Mouse (Mus musculus) neural tube, embryonic 11.5 days (tissue): Measurements from ENCODE around the gene Fam124a. TPM values are rescaled to one million over a fixed set of nuclear protein-coding genes. Genes with fewer than 3 reads are reported as not detected.

Source experiments
- ATAC-seq: fragments of 200-750 bp; cut with Nextera tagmentation; 2 replicates; pipeline ENCODE4 v1.8.0; 2017; ENCODE audit warnings: moderate number of reproducible peaks, mild to moderate bottlenecking, moderate TSS enrichment, moderate library complexity; ENCODE audit not compliant: insufficient read depth, low FRiP score, low TSS enrichment
- DNase-seq: peaks from one replicate; pipeline ENCODE4 v3.0.0-alpha.2; 2015; ENCODE audit warnings: low spot score
- H3K27ac ChIP-seq: fragments of 300-500 bp; sonication (generic); 2 replicates; pipeline ENCODE4 v1.5.1; 2014; ENCODE audit warnings: low read depth, mild to moderate bottlenecking, low read length
- H3K27me3 ChIP-seq: fragments of 300-500 bp; sonication (generic); 2 replicates; pipeline ENCODE4 v1.6.1; 2014; ENCODE audit warnings: mild to moderate bottlenecking, low read length, mixed read lengths; ENCODE audit not compliant: control insufficient read depth, insufficient read depth
- H3K36me3 ChIP-seq: fragments of 300-500 bp; sonication (generic); 2 replicates; pipeline ENCODE4 v1.6.1; 2014; ENCODE audit warnings: mild to moderate bottlenecking, low read length, moderate library complexity, mixed read lengths; ENCODE audit not compliant: control insufficient read depth, insufficient read depth
- H3K4me1 ChIP-seq: fragments of 300-500 bp; sonication (generic); 2 replicates; pipeline ENCODE4 v1.6.1; 2014; ENCODE audit warnings: low read length, mixed read lengths; ENCODE audit not compliant: control insufficient read depth, insufficient read depth
- H3K4me2 ChIP-seq: fragments of 300-500 bp; sonication (generic); 2 replicates; pipeline ENCODE4 v1.6.1; 2014; ENCODE audit warnings: low read depth, mild to moderate bottlenecking, moderate library complexity
- H3K4me3 ChIP-seq: fragments of 300-500 bp; sonication (generic); 2 replicates; pipeline ENCODE4 v1.5.1; 2014; ENCODE audit warnings: low read depth, low read length
- H3K9ac ChIP-seq: fragments of 300-500 bp; sonication (generic); 2 replicates; pipeline ENCODE4 v1.6.1; 2014; ENCODE audit warnings: mild to moderate bottlenecking, low read length
- H3K9me3 ChIP-seq: fragments of 300-500 bp; sonication (generic); 2 replicates; pipeline ENCODE4 v1.6.1; 2016; ENCODE audit warnings: low read length; ENCODE audit not compliant: control insufficient read depth
- WGBS: fragments of 180-500 bp; shearing (Covaris S2); extraction: QIAGEN DNeasy Blood & Tissue Kit; methylation state at CpG from one replicate; pipeline ENCODE4 v1.1.7; 2014; 5-methylcytosine and 5-hydroxymethylcytosine counted together
- polyA plus RNA-seq: library from polyadenylated mRNA; unstranded; fragments of >200 nt; fragmentation: Nextera tagmentation; extraction: Ambion mirVana; gene quantifications from 2 replicates; pipeline ENCODE4 v1.2.1, GENCODE M21; 2014

Gene Fam124a
- polyA plus RNA-seq, 1 experiment from 2014 or later = 4.6 TPM

GRCm38 (mm10) chr14:62584637-62585036 lies 29.1 kb downstream of the Fam124a start:
- Histone ChIP-seq H3K27me3 (no peaks in the 10 kb centered on the region), H3K9ac (no peak overlapping the region), H3K4me2 (no peak overlapping the region), H3K36me3 (no peaks in the 10 kb centered on the region), H3K4me1 (peaks cover 8% of the 10 kb centered on the region; the same call in 1 of the 2 replicates), H3K4me3 (no peak overlapping the region), H3K27ac (0 out of 2 replicates have a peak overlapping the region, but pooled peaks have one; percentile 11), H3K9me3 (no peaks in the 10 kb centered on the region)
- DNase-seq = no peak
- ATAC-seq = no peak

DNA sequence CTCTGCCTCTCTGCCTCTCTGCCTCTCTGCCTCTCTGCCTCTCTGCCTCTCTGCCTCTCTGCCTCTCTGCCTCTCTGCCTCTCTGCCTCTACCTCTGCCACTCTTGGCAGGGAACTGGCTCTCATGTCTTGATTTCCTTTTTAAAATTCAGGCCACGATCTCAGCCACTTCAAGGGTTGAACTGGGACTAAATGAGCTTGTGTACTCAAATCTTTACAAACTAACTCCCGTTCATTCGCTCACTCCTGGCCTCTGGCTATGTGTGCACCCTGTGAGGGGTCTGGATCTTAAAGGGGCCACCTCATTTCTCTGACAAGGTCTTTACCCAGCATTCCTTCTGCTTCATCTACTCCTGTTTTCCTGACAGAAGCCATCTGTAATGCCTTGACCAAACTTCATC lies 29.8 kb downstream of the Fam124a start:
- no peak for DNase-seq
- Histone ChIP-seq H3K4me3 (no peak overlapping the region), H3K27ac (no peak overlapping the region), H3K4me1 (peaks cover 8% of the 10 kb centered on the region; the same call in 1 of the 2 replicates), H3K36me3 (no peaks in the 10 kb centered on the region), H3K4me2 (no peak overlapping the region), H3K9ac (no peak overlapping the region), H3K27me3 (no peaks in the 10 kb centered on the region), H3K9me3 (no peaks in the 10 kb centered on the region)
- no peak for ATAC-seq
- WGBS = 37% methylated on average over 3 of the region's 3 CpGs

- DNase-seq (no peak), ATAC-seq (peak; percentile 31; the same call in 1 of the 2 replicates)
- H3K9ac ChIP-seq = no peak overlapping the region
- no peak overlapping the region for H3K27ac ChIP-seq
- H3K4me3 ChIP-seq = no peak overlapping the region
- no peak overlapping the region for H3K4me2 ChIP-seq
- no peaks in the 10 kb centered on the region for H3K27me3 ChIP-seq
- no peaks in the 10 kb centered on the region for H3K36me3 ChIP-seq
- 46% methylated on average over 6 of the region's 6 CpGs for WGBS
- H3K4me1 ChIP-seq = no peaks in the 10 kb centered on the region
- no peaks in the 10 kb centered on the region for H3K9me3 ChIP-seq
These were observed 44.6 kb downstream of the Fam124a start for GRCm38 (mm10) chr14:62600109-62600522.

- H3K4me2 ChIP-seq = no peak overlapping the region
- no peaks in the 10 kb centered on the region for H3K36me3 ChIP-seq
- H3K9ac ChIP-seq = no peak overlapping the region
- H3K4me3 ChIP-seq = no peak overlapping the region
- no peaks in the 10 kb centered on the region for H3K27me3 ChIP-seq
- H3K27ac ChIP-seq = no peak overlapping the region
- ATAC-seq = no peak
- DNase-seq = no peak
- no peaks in the 10 kb centered on the region for H3K4me1 ChIP-seq
- 68% methylated on average over 1 of the region's 1 CpGs for WGBS
- no peaks in the 10 kb centered on the region for H3K9me3 ChIP-seq
These were observed 46.7 kb downstream of the Fam124a start for GRCm38 (mm10) chr14:62602271-62602670.

GRCm38 (mm10) chr14:62602869-62603268 lies 47.3 kb downstream of the Fam124a start:
- H3K4me3 ChIP-seq = no peak overlapping the region
- H3K27ac ChIP-seq = no peak overlapping the region
- H3K4me1 ChIP-seq = no peaks in the 10 kb centered on the region
- ATAC-seq = no peak
- no peak for DNase-seq
- no peaks in the 10 kb centered on the region for H3K36me3 ChIP-seq
- H3K27me3 ChIP-seq = no peaks in the 10 kb centered on the region
- WGBS = 100% methylated on average over 1 of the region's 1 CpGs
- H3K9me3 ChIP-seq = no peaks in the 10 kb centered on the region
- H3K9ac ChIP-seq = no peak overlapping the region
- H3K4me2 ChIP-seq = no peak overlapping the region

DNA sequence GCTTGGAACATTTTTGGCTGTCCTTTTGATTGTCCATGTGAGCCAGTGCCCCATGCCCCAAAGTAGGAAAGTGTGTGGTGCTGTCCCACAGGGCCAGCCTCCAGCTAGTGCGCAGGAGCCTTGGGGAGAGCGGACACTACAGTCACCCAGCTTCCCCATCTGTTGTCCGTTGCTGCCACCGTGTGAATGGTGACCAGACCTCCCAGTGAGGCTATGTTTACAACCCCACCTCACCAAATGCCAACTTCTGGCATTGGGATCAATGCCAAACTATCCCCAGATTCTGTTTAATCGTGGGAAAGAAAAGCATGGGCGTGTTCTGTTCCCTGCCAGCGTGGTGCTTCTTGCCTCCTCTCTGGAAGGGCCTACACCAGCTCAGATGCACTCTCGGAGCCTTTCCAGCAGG lies 52.3 kb downstream of the Fam124a start:
- 84% methylated on average over 8 of the region's 8 CpGs for WGBS

GRCm38 (mm10) chr14:62609904-62610303 lies 54.4 kb downstream of the Fam124a start:
- Histone ChIP-seq H3K36me3 (no peaks in the 10 kb centered on the region), H3K27ac (no peak overlapping the region), H3K27me3 (no peaks in the 10 kb centered on the region), H3K9me3 (no peaks in the 10 kb centered on the region), H3K4me3 (no peak overlapping the region), H3K9ac (no peak overlapping the region), H3K4me1 (no peaks in the 10 kb centered on the region), H3K4me2 (no peak overlapping the region)
- DNase-seq (no peak), ATAC-seq (no peak)
- WGBS = 85% methylated on average over 3 of the region's 3 CpGs

More for the DNA sequence above, 52.3 kb downstream of the Fam124a start:
- Histone ChIP-seq H3K27me3 (no peaks in the 10 kb centered on the region), H3K27ac (no peak overlapping the region), H3K4me2 (no peak overlapping the region), H3K4me1 (no peaks in the 10 kb centered on the region), H3K36me3 (no peaks in the 10 kb centered on the region), H3K4me3 (no peak overlapping the region), H3K9me3 (no peaks in the 10 kb centered on the region), H3K9ac (no peak overlapping the region)
- ATAC-seq = no peak
- no peak for DNase-seq

DNA sequence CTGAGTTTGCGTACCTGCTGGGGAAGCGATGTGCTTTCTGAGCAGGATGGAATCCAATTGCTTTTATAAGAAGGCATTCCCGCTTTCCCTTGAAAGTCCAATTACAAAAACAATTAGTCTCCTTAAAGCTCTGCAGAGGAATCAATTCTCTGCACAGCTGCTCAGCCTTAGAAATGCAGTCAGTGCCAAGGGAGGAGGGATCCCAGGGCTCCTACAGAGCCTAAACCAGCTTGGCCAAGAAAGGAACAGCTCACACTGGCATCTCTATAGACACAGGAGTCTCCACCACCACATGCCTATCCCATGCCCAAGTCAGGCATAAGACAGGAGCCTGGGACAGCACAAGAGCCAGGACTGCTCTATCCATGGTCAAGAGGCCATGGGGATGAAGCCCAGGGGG lies 66.9 kb downstream of the Fam124a start:
- no peaks in the 10 kb centered on the region for H3K36me3 ChIP-seq
- ATAC-seq (no peak), DNase-seq (no peak)
- H3K4me1 ChIP-seq = no peaks in the 10 kb centered on the region
- no peaks in the 10 kb centered on the region for H3K9me3 ChIP-seq
- H3K27me3 ChIP-seq = no peaks in the 10 kb centered on the region
- H3K4me2 ChIP-seq = no peak overlapping the region
- H3K9ac ChIP-seq = no peak overlapping the region
- WGBS = 78% methylated on average over 3 of the region's 3 CpGs
- no peak overlapping the region for H3K27ac ChIP-seq
- no peak overlapping the region for H3K4me3 ChIP-seq

- DNase-seq (no peak), ATAC-seq (no peak)
- 87% methylated on average over 5 of the region's 5 CpGs for WGBS
- Histone ChIP-seq H3K4me1 (no peaks in the 10 kb centered on the region), H3K9ac (no peak overlapping the region), H3K36me3 (no peaks in the 10 kb centered on the region), H3K4me3 (no peak overlapping the region), H3K9me3 (no peaks in the 10 kb centered on the region), H3K27ac (no peak overlapping the region), H3K27me3 (no peaks in the 10 kb centered on the region), H3K4me2 (no peak overlapping the region)
These were observed 72.4 kb downstream of the Fam124a start for GRCm38 (mm10) chr14:62627951-62628350.
